Mouse (Mus musculus) heart, postnatal 0 days (tissue): Measurements from ENCODE around the gene Dusp1.

ENCODE experiments used
- CTCF ChIP-seq: IDR thresholded peaks from 2 replicates; pipeline ENCODE4 v1.5.1; 2016; ENCODE audit warnings: antibody characterized with exemption, control low read depth, low read depth
- EP300 ChIP-seq: IDR thresholded peaks from 2 replicates; pipeline ENCODE4 v1.6.1; 2016; ENCODE audit warnings: antibody characterized with exemption, low read depth

DNA sequence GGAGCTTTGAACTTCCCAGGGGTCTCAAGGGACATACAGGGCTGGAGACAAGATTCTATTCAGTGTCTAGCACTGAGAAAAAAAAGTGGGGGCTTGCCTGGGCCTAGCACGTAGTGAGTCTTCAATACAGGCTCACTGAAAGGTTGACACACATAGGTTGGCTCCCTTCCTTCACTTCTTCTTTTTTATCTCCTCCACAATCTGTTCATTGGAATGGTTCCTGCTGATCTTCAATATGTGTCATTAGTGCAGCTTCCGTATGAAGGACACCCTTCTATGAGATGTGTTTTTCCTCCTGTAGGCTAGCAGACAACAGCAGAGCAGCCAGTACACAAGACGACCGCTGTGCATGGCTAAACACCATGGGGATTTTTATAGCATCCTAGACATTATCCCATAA, 37.1 kb downstream of the Dusp1 start:
- TF ChIP-seq EP300 (no peak), CTCF (no peak)
